Mouse (Mus musculus) testis, adult 2 months (tissue): ENCODE data around the gene Wnk2. TPM values are rescaled to one million over a fixed set of nuclear protein-coding genes. Genes with fewer than 3 reads are reported as not detected.

ENCODE experiments used
- H3K27ac ChIP-seq: fragments of 200-500 bp; 2 replicates; pipeline ENCODE4 v1.5.1; 2012; ENCODE audit warnings: low read depth, low read length; ENCODE audit not compliant: control insufficient read depth, insufficient read depth
- H3K27me3 ChIP-seq: fragments of 200-500 bp; 2 replicates; pipeline ENCODE4 v1.6.1; 2012; ENCODE audit warnings: mild to moderate bottlenecking, low read length, moderate library complexity; ENCODE audit not compliant: control insufficient read depth, insufficient read depth
- H3K36me3 ChIP-seq: fragments of 200-500 bp; 2 replicates; pipeline ENCODE4 v1.6.1; 2012; ENCODE audit warnings: mild to moderate bottlenecking, low read length; ENCODE audit not compliant: control insufficient read depth, insufficient read depth
- H3K4me1 ChIP-seq: fragments of 200-500 bp; 2 replicates; pipeline ENCODE4 v1.6.1; 2012; ENCODE audit warnings: low read length; ENCODE audit not compliant: control insufficient read depth, insufficient read depth
- H3K4me3 ChIP-seq: fragments of 200-500 bp; 2 replicates; pipeline ENCODE4 v1.5.1; 2012; ENCODE audit warnings: low read depth, mild to moderate bottlenecking, low read length, moderate library complexity, mixed read lengths; ENCODE audit not compliant: control insufficient read depth
- CTCF ChIP-seq: fragments of 200-500 bp; IDR thresholded peaks from 2 replicates; pipeline ENCODE4 v1.5.1; 2012; ENCODE audit warnings: low read depth, mild to moderate bottlenecking, inconsistent platforms, low read length, moderate library complexity; ENCODE audit not compliant: control insufficient read depth, insufficient read depth, insufficient replicate concordance
- POLR2A ChIP-seq: fragments of 200-500 bp; IDR thresholded peaks from 2 replicates; pipeline ENCODE4 v1.6.1; 2012; ENCODE audit warnings: low read depth, mild to moderate bottlenecking, inconsistent platforms, low read length, moderate library complexity; ENCODE audit not compliant: control insufficient read depth
- polyA plus RNA-seq: library from polyadenylated mRNA; depleted of rRNA; stranded (reverse); fragments of >200 nt; gene quantifications from 2 replicates; pipeline ENCODE4 v1.2.3, GENCODE M21; 2012

The Wnk2 gene
- polyA plus RNA-seq, 1 experiment, result 1.0 TPM

DNA sequence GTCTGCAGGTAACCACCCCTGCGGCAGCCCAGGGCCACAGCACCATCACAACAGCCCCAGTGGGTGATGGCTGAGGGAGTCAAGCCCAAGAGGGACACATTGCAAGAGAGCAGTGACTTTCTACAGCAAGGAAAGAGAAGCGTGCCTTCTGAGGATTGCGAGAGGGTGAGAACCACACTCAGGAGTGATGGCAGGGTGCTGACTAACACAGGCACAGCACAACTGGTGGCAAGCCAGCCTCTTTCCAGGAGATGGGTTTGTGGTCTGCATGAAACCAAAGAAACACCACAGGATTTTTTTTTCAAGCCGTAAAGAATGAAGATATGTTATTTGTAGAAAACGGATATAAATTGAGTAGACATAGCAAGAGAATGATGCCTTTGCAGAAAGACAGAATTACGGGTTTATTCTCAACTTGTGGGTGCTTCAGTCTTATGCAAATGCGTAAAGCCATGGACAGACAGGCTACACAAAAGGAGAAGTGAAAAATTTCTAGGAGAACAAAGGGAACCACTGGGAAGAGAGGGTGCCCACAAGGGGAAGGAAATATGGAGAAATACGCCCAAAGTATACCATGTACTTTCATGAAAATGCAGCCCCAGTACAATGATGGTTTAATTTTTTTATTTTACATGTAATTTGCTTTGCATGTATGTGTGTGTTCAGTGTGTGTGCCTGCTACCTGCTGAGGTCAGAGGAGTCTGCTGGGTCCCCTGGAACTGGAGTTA, 39.5 kb downstream of the Wnk2 start:
- Histone ChIP-seq H3K36me3 (no peaks in the 10 kb centered on the region), H3K4me1 (no peaks in the 10 kb centered on the region), H3K4me3 (no peak overlapping the region), H3K27ac (no peak overlapping the region), H3K27me3 (no peaks in the 10 kb centered on the region)
- no peak for TF ChIP-seq POLR2A
- no peak for TF ChIP-seq CTCF

DNA sequence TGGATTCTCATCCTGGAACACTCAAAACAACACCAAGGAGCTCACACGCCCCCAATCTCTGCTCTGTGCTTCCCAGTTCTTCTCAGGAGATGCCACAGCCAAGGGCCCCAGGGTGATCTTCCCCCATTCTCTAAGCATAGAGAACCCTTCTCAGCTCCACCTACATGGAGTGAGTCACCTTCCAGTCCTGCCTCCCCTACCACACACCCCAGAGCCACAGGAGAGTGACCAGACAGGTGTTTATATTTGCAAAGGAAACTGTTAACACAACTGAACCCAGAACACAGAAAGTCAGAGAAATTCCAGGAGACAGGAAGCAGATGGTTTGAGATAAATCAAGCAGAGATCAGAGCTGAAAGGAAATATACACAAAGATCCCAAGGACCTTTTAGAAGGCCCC, 43.9 kb downstream of the Wnk2 start:
- H3K27me3 ChIP-seq, result no peaks in the 10 kb centered on the region
- no peaks in the 10 kb centered on the region for H3K4me1 ChIP-seq
- H3K4me3 ChIP-seq, result no peak overlapping the region
- H3K27ac ChIP-seq, result no peak overlapping the region
- TF ChIP-seq CTCF, result no peak
- TF ChIP-seq POLR2A, result no peak
- H3K36me3 ChIP-seq, result no peaks in the 10 kb centered on the region

DNA sequence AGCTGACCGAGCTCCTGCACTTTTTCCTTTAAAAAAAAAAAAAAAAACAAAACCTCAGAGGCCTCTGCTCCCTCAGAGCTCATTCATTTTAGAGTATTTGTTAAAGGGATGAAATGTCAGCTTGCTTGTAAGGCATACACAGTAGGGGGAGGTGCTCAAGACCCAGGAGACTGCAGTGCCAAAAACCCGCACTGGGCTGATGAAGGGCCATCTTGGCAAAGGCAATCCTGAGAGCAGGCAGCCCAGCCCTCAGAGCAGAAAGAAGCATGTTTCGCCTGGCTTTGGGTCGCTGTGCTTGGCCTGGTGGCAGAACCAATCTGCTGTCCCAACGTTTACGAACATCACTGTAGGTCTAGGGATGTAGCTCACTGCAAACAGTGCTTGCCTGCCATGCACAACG, 44.6 kb downstream of the Wnk2 start:
- TF ChIP-seq POLR2A (no peak), CTCF (no peak)
- Histone ChIP-seq H3K4me3 (no peak overlapping the region), H3K27ac (no peak overlapping the region), H3K27me3 (no peaks in the 10 kb centered on the region), H3K36me3 (no peaks in the 10 kb centered on the region), H3K4me1 (no peaks in the 10 kb centered on the region)

DNA sequence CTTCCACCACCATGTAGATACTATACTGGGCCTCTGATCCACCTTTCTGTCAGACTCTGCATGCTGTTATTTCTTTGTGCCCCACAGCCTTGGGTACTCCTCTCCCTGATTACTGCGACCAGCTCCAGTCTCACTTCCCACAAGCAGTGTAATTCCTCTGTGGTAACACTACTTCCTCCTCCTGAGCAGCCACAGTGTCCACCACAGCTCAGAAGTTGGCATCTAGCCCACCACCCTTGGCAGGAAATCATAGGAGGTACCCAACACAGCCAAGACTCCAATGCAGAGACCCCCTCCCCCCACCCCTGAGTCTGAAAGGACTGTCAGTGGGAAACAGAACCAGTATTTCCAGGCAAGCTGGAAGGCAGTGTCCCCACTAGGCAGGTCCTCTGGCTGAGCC, 47.4 kb downstream of the Wnk2 start:
- Histone ChIP-seq H3K27ac (no peak overlapping the region), H3K27me3 (no peaks in the 10 kb centered on the region), H3K4me3 (no peak overlapping the region), H3K36me3 (no peaks in the 10 kb centered on the region), H3K4me1 (no peaks in the 10 kb centered on the region)
- no peak for TF ChIP-seq POLR2A
- no peak for TF ChIP-seq CTCF

DNA sequence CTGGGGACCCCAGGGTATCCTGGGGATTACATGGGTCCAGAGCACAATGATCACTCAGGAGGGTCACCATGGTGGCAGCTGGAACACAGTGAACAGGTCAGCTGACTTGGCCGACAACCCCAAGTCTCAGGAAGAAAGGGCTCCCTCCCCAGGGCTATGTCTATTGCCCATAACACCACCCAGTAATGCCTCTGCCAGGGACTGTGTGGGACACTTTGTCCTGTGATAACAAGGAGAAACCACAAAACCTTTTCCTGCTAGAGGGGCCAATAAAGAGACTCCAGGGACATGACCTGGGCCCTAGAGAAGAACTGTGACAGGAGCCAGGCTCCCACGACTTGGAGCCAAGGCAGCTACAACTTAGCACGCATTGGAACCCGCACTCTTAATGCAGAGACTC, 51.0 kb downstream of the Wnk2 start:
- Histone ChIP-seq H3K27me3 (no peaks in the 10 kb centered on the region), H3K4me1 (no peaks in the 10 kb centered on the region; the same call in 1 of the 2 replicates), H3K27ac (no peak overlapping the region), H3K4me3 (no peak overlapping the region), H3K36me3 (no peaks in the 10 kb centered on the region)
- no peak for TF ChIP-seq CTCF
- TF ChIP-seq POLR2A, result no peak

DNA sequence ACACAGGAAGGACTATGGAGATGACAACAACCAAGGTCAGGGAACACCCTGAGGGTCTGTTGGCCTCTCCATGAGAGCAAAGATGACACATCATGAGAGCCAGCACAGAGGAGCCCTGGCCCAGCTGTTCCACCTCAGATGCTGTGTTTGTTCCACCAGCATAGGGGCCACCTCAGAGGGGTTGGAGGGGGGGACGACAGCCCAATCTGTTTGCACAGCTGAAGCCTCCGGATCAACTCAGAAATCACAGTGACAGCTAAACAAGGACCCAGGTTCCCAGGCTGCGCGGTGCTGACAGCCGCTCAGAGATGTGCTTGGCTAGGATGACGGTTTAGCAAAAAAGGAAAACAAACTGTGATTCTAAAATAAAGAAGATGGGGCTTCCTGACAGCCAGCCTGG, 53.1 kb downstream of the Wnk2 start:
- Histone ChIP-seq H3K36me3 (no peaks in the 10 kb centered on the region), H3K27me3 (no peaks in the 10 kb centered on the region), H3K4me1 (no peaks in the 10 kb centered on the region; the same call in 1 of the 2 replicates), H3K4me3 (no peak overlapping the region), H3K27ac (no peak overlapping the region)
- no peak for TF ChIP-seq CTCF
- no peak for TF ChIP-seq POLR2A

DNA sequence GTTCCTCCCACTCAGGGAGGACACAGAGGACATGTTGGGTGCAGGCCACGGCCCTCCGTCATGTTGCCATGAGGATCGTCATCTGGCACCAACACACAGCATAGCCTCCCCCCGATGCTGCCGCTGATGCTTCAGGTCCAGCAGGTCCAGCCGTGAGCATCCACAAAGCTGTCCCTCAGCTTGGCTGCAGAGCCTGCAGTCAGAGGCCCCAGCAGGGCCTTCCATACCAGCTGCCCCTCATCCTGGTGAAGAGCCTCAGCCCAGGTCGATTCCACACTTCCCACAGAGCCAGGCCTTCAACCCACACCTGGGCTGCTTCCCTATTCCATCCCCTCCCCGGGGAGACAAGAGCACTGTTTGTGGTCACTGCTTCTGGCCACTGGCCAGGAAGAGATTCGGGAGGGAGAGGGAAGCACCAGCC, 54.3 kb downstream of the Wnk2 start:
- TF ChIP-seq POLR2A (no peak), CTCF (no peak)
- H3K27ac ChIP-seq, result no peak overlapping the region
- H3K27me3 ChIP-seq, result no peaks in the 10 kb centered on the region
- H3K4me3 ChIP-seq, result no peak overlapping the region
- H3K36me3 ChIP-seq, result no peaks in the 10 kb centered on the region
- no peaks in the 10 kb centered on the region; the same call in 1 of the 2 replicates for H3K4me1 ChIP-seq

DNA sequence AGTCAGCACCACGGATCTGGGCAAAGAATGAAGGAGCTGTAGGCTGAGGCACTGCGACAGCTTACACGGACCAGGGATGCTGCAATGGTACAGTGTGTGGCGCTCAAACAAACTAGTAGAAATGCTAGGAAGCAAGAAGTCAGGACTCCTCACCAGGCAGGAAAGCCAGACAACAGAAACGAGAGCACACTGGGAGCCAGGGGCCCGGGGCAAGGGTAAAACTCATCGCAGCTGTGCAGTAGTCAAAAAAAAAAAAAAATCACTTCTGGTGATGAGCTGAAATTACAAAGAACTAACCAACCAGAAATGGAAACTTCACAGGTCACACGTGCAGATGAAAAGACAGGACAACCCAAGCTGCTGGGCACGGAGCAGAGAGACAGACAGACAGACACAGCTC, 55.2 kb downstream of the Wnk2 start:
- no peak overlapping the region for H3K27ac ChIP-seq
- H3K36me3 ChIP-seq, result no peaks in the 10 kb centered on the region

More for the DNA sequence above, 55.2 kb downstream of the Wnk2 start:
- H3K4me3 ChIP-seq, result no peak overlapping the region
- no peaks in the 10 kb centered on the region for H3K27me3 ChIP-seq
- no peaks in the 10 kb centered on the region; the same call in 1 of the 2 replicates for H3K4me1 ChIP-seq
- TF ChIP-seq CTCF (no peak), POLR2A (no peak)
